Mouse (Mus musculus) adrenal gland, postnatal 36 days (tissue): ENCODE data around the gene Kif1c. TPM values are rescaled to one million over a fixed set of nuclear protein-coding genes. Genes with fewer than 3 reads are reported as not detected.

ENCODE experiments used
- microRNA-seq: library from miRNA; unstranded; fragments of <30 nt; microRNA quantifications from one replicate; pipeline ENCODE4 v1.2.0, GENCODE M21; 2021
- total RNA-seq, 2 experiments: library from RNA; stranded (reverse); gene quantifications; 2 replicates each; pipeline ENCODE4 v1.2.3; 2021

Kif1c gene
- total RNA-seq, 2 experiments from 2014 or later = 178 to 195 TPM

Small RNA genes within 50 kb of the gene (microRNA-seq; reads per million reads assigned to microRNA genes)
- gene Gm22760 = not detected
- 1.00 reads per million for gene Mir6925

Other genes starting within 250 kb of the Kif1c start
- gene Med11, start 248.6 kb upstream of the Kif1c start, total RNA-seq = 10 to 100 TPM; 20.3 to 24.4 TPM
- gene Zmynd15, start 241.1 kb upstream of the Kif1c start, total RNA-seq = 1 to 10 TPM; 1.4 to 1.8 TPM
- 1 to 10 TPM; 7.4 to 8.5 TPM for gene Cxcl16, start 240.6 kb upstream of the Kif1c start, total RNA-seq
- under 1 TPM in 1 of 2 experiments, not detected in 1; 0.46 TPM for gene Tm4sf5, start 195.3 kb upstream of the Kif1c start, total RNA-seq
- under 1 TPM in 1 of 2 experiments, not detected in 1; 0.66 TPM for gene Vmo1, start 185.9 kb upstream of the Kif1c start, total RNA-seq
- gene Gltpd2, start 181.4 kb upstream of the Kif1c start, total RNA-seq = not detected
- 100 to 1,000 TPM; 282 to 297 TPM for gene Psmb6, start 175.2 kb upstream of the Kif1c start, total RNA-seq
- gene Gm40193, start 167.6 kb upstream of the Kif1c start, total RNA-seq = not detected
- 1 to 10 TPM; 8.1 to 8.6 TPM for gene Pld2, start 160.5 kb upstream of the Kif1c start, total RNA-seq
- 10 to 100 TPM; 39.2 to 42.6 TPM for gene Mink1, start 137.7 kb upstream of the Kif1c start, total RNA-seq
- gene 4930544D05Rik, start 84.7 kb upstream of the Kif1c start, total RNA-seq = not detected
- gene Chrne, start 81.3 kb upstream of the Kif1c start, total RNA-seq = not detected
- under 1 TPM in 1 of 2 experiments, not detected in 1; 0.13 TPM for gene Gp1ba, start 61.4 kb upstream of the Kif1c start, total RNA-seq
- 10 to 100 TPM; 83.6 to 83.8 TPM for gene Rnf167, start 53.3 kb upstream of the Kif1c start, total RNA-seq
- 100 to 1,000 TPM; 127 to 165 TPM for gene Slc25a11, start 53.1 kb upstream of the Kif1c start, total RNA-seq
- 100 to 1,000 TPM; 853 to 925 TPM for gene Pfn1, start 45.9 kb upstream of the Kif1c start, total RNA-seq
- 10 to 100 TPM; 21.2 to 35.5 TPM for gene Eno3, start 43.3 kb upstream of the Kif1c start, total RNA-seq
- 10 to 100 TPM; 87.1 to 88.1 TPM for gene Spag7, start 31.1 kb upstream of the Kif1c start, total RNA-seq
- 10 to 100 TPM; 36.5 to 45.7 TPM for gene Camta2, start 12.4 kb upstream of the Kif1c start, total RNA-seq
- gene Inca1, start 393 bp upstream of the Kif1c start, total RNA-seq = 10 to 100 TPM in 1 of 2 experiments, 1 to 10 TPM in 1; 9.5 to 12.2 TPM
- gene Zfp3, start 63.7 kb downstream of the Kif1c start, total RNA-seq = 1 to 10 TPM; 8.4 to 9.4 TPM
- gene Scimp, start 112.0 kb downstream of the Kif1c start, total RNA-seq = 1 to 10 TPM; 1.2 to 1.3 TPM
- 100 to 1,000 TPM; 144 to 170 TPM for gene Rabep1, start 144.2 kb downstream of the Kif1c start, total RNA-seq